Mouse (Mus musculus) G1E (cell line): ENCODE measurements around the gene Necap1.

Source experiments
- CTCF ChIP-seq: IDR thresholded peaks from 2 replicates; pipeline ENCODE4 v1.5.1; 2012; ENCODE audit warnings: low read depth, low read length, inconsistent platforms, mixed read lengths
- GATA1 ChIP-seq: IDR thresholded peaks from 2 replicates; pipeline ENCODE4 v1.6.1; 2012; ENCODE audit warnings: borderline replicate concordance, low read length, inconsistent platforms, mixed read lengths
- TAL1 ChIP-seq: conservative IDR thresholded peaks from 2 replicates; pipeline ENCODE4 v1.6.1; 2012; ENCODE audit warnings: low read depth, low read length, inconsistent platforms, mixed read lengths

DNA sequence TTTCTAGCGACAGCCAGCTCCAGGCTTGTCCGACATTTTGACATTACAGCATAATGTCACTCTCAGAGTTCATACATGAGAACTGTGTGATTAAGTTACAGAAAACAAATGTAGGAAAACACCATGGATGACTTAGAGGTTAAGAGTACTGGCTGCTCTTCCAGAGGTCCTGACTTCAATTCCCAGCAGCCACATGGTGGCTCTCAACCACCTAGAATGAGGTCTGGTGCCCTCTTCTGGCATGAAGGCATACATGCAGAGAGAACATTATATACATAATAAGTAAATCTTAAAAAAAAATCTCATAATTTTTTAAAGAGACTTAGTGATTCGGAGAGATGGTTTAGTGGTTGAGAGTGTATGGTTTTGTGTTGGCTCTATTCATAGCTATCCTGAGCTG is 37.3 kb upstream of the Necap1 start:
- TF ChIP-seq CTCF: no peak
- no peak for TF ChIP-seq GATA1
- no peak for TF ChIP-seq TAL1
